Mouse (Mus musculus) gastrocnemius, adult 2 months (tissue): ENCODE data around the gene Mfng. TPM values are rescaled to one million over a fixed set of nuclear protein-coding genes. Genes with fewer than 3 reads are reported as not detected.

Experiments
- DNase-seq: peaks from one replicate; pipeline ENCODE4 v3.0.0; 2022
- H3K27ac ChIP-seq: fragments of 200-600 bp; 2 replicates; pipeline ENCODE4 v1.8.1; 2022; ENCODE audit warnings: mild to moderate bottlenecking
- H3K4me3 ChIP-seq: fragments of 200-600 bp; 2 replicates; pipeline ENCODE4 v1.8.1; 2022; ENCODE audit warnings: mild to moderate bottlenecking, moderate library complexity
- CTCF ChIP-seq: fragments of 200-600 bp; IDR thresholded peaks from 2 replicates; pipeline ENCODE4 v1.8.1; 2022; ENCODE audit warnings: antibody characterized with exemption, mild to moderate bottlenecking, moderate library complexity
- intact Hi-C: fragments of 180-260 bp; cut with DNase I; formaldehyde crosslinking; loops from one replicate; pipeline ENCODE4 v1.15.1; 2025
- total RNA-seq, 2 experiments: library from RNA; stranded (reverse); gene quantifications; 2 replicates each; pipeline ENCODE4 v1.2.3; 2021

Gene Mfng
- total RNA-seq, 2 experiments from 2014 or later, result 2.6 to 3.1 TPM

- peak overlapping the region; percentile 93 for H3K27ac ChIP-seq
- DNase-seq, result peak; percentile 58
- peak overlapping the region; percentile 94 for H3K4me3 ChIP-seq
- no peak; the same call in 1 of the 2 replicates for TF ChIP-seq CTCF
- intact Hi-C loops, result no loop called here
These were observed 28.9 kb upstream of the Mfng start for GRCm38 (mm10) chr15:78801971-78802741.

GRCm38 (mm10) chr15:78801571-78801970 lies 28.3 kb upstream of the Mfng start:
- Histone ChIP-seq H3K4me3 (peak overlapping the region; percentile 94), H3K27ac (peak overlapping the region; percentile 93)
- DNase-seq, result no peak
- intact Hi-C loops, result no loop called here
- TF ChIP-seq CTCF, result no peak

- DNase-seq, result peak; percentile 68
- Histone ChIP-seq H3K4me3 (peak overlapping the region; percentile 68), H3K27ac (peak overlapping the region; percentile 78)
- TF ChIP-seq CTCF, result no peak
- intact Hi-C loops, result no loop called here
These were observed 25.8 kb upstream of the Mfng start for GRCm38 (mm10) chr15:78799029-78799428.

- no peak for DNase-seq
These were observed 23.7 kb upstream of the Mfng start for GRCm38 (mm10) chr15:78797060-78797329.

GRCm38 (mm10) chr15:78796196-78797059 lies 23.2 kb upstream of the Mfng start:
- TF ChIP-seq CTCF, result no peak
- peak; percentile 77 for DNase-seq
- H3K27ac ChIP-seq, result peak overlapping the region; percentile 66
- peak overlapping the region; percentile 68 for H3K4me3 ChIP-seq
- intact Hi-C loops, result no loop called here

More at GRCm38 (mm10) chr15:78797060-78797329, 23.7 kb upstream of the Mfng start:
- intact Hi-C loops, result no loop called here
- peak overlapping the region; percentile 68 for H3K4me3 ChIP-seq
- H3K27ac ChIP-seq, result peak overlapping the region; percentile 66
- no peak for TF ChIP-seq CTCF

GRCm38 (mm10) chr15:78790990-78791389 lies 17.7 kb upstream of the Mfng start:
- TF ChIP-seq CTCF, result no peak
- peak overlapping the region; percentile 81 for H3K27ac ChIP-seq
- DNase-seq, result no peak
- intact Hi-C loops, result no loop called here
- peak overlapping the region; percentile 47 for H3K4me3 ChIP-seq

- Histone ChIP-seq H3K27ac (peak overlapping the region; percentile 81), H3K4me3 (peak overlapping the region; percentile 47)
- no peak for TF ChIP-seq CTCF
- intact Hi-C loops, result no loop called here
- peak; percentile 81 for DNase-seq
These were observed 17.2 kb upstream of the Mfng start for GRCm38 (mm10) chr15:78790451-78790850.

GRCm38 (mm10) chr15:78789721-78790323 lies 16.5 kb upstream of the Mfng start:
- TF ChIP-seq CTCF, result no peak
- DNase-seq, result no peak
- peak overlapping the region; percentile 87 for H3K27ac ChIP-seq
- no peak overlapping the region for H3K4me3 ChIP-seq
- intact Hi-C loops, result loop anchor here (5.0 kb wide), 1 partner anchor 273 kb away; no protein-coding TSS in a partner anchor

GRCm38 (mm10) chr15:78788042-78788441 lies 14.8 kb upstream of the Mfng start:
- H3K27ac ChIP-seq, result peak overlapping the region; percentile 87
- intact Hi-C loops, result loop anchor here (5.0 kb wide), 1 partner anchor 271 kb away; no protein-coding TSS in a partner anchor
- TF ChIP-seq CTCF, result no peak

GRCm38 (mm10) chr15:78787287-78787856 lies 14.1 kb upstream of the Mfng start:
- peak overlapping the region; percentile 87 for H3K27ac ChIP-seq
- H3K4me3 ChIP-seq, result peak overlapping the region; percentile 6
- intact Hi-C loops, result loop anchor here (5.0 kb wide), 1 partner anchor 270 kb away; no protein-coding TSS in a partner anchor
- peak; percentile 43 for DNase-seq
- no peak for TF ChIP-seq CTCF

More at GRCm38 (mm10) chr15:78788042-78788441, 14.8 kb upstream of the Mfng start:
- H3K4me3 ChIP-seq, result peak overlapping the region; percentile 13
- DNase-seq, result peak; percentile 26

GRCm38 (mm10) chr15:78786411-78786818 lies 13.1 kb upstream of the Mfng start:
- H3K27ac ChIP-seq, result peak overlapping the region; percentile 87
- peak overlapping the region; percentile 36; the same call in 1 of the 2 replicates for H3K4me3 ChIP-seq
- intact Hi-C loops, result loop anchor here (1.0 to 5.0 kb wide), 2 partner anchors 46 to 269 kb away; no protein-coding TSS in a partner anchor
- DNase-seq, result peak; percentile 81
- no peak for TF ChIP-seq CTCF

GRCm38 (mm10) chr15:78785961-78786360 lies 12.7 kb upstream of the Mfng start:
- DNase-seq, result peak; percentile 90
- Histone ChIP-seq H3K27ac (peak overlapping the region; percentile 87), H3K4me3 (peak overlapping the region; percentile 36)
- no peak for TF ChIP-seq CTCF
- intact Hi-C loops, result loop anchor here (1.0 to 5.0 kb wide), 2 partner anchors 46 to 269 kb away; no protein-coding TSS in a partner anchor
